Mouse (Mus musculus) adrenal gland, postnatal 10 days (tissue): ENCODE results near the gene Arhgef18. TPM values are rescaled to one million over a fixed set of nuclear protein-coding genes. Genes with fewer than 3 reads are reported as not detected.

ENCODE experiments used
- DNase-seq: peaks from one replicate; pipeline ENCODE4 v3.0.0; 2021; ENCODE audit warnings: mixed read lengths
- total RNA-seq, 2 experiments: library from RNA; stranded (reverse); gene quantifications; 2 replicates each; pipeline ENCODE4 v1.2.3; 2021

The Arhgef18 gene
- total RNA-seq, 2 experiments from 2014 or later: 27.4 to 36.5 TPM

DNA sequence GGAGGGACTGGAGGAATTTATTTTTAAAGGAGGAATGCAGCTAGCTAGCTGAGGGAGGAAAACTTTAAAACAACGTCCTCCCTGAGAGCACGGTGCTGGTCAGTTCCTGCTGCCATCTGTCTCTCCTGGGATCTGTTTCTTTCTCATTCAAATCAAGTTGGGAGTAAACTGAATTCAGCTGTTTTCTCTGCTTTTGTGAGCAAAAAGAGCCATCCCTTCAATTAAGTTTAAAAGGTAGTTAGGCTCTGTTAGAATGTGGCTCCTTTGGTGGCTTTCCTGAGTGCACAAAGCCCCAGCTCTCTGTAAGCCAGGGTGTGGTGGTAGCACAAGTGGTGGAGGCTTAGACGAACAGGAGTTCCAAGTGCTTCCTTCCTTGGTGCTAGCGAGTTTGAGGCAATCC, 2.4 kb downstream of the Arhgef18 start:
- DNase-seq: no peak

- peak; percentile 61 for DNase-seq
Measured at GRCm38 (mm10) chr8:3397597-3397996, 4.8 kb downstream of the Arhgef18 start.

GRCm38 (mm10) chr8:3400509-3400908, 7.7 kb downstream of the Arhgef18 start:
- DNase-seq: no peak

DNA sequence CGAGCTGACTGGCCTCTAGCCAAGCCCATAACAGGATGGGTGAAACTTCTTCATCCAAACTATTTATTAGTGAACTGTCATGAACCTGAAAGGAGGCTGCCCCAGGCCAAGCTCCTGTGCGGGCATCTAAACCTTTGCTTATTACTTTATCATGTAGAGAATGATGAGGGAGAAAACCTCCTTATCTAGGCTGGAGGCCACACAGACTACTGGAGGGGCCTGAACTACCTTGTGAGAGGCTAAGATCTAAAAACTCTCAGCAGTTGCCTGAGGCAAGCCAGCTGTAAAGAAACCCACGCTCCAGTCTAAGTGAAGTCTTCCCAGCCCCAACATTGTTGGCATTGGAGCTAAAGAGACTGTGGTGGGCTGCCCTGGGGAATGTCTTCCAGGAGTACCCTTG, 14.6 kb downstream of the Arhgef18 start:
- no peak for DNase-seq

DNA sequence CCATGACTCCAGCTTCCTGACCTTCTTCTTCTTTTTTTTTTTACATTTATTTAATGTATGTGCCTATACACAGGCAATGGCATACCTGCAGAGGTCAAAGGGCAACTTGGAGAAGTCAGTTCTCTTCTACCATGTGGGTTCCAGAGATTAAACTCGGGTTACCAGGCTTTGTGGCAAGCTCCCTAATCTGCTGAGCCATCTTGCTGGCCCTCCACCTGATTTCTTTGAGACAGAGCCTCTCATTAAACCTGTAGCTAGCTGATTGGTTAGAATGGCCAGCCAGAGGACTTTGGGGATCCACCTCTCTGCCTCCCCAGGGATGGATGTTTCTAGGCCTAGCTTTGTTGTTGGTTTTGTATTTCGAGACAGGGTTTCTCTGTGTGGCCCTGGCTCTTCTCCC, 18.3 kb downstream of the Arhgef18 start:
- DNase-seq: no peak

DNA sequence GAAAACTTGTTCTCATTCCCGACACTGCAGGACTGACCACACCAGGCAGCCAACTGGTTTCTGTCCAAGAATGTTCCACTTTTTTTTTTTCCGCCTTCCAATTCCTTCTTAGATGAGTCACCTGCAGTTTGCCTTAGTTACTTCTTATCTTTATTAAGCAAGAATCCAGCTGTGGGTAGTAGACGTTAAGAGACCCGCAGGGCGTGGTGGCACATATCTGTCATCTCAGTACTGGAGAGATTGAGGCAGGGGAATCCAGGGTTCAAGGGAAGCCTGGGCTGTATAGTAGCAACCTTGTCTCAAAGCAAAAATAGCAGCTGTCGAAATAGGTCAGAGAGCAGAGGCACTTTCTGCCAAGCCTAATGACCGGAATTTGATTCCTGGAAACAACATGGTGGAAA, 19.1 kb downstream of the Arhgef18 start:
- peak; percentile 56 for DNase-seq

- DNase-seq: no peak
Measured at GRCm38 (mm10) chr8:3412816-3413215, 20.0 kb downstream of the Arhgef18 start.

DNA sequence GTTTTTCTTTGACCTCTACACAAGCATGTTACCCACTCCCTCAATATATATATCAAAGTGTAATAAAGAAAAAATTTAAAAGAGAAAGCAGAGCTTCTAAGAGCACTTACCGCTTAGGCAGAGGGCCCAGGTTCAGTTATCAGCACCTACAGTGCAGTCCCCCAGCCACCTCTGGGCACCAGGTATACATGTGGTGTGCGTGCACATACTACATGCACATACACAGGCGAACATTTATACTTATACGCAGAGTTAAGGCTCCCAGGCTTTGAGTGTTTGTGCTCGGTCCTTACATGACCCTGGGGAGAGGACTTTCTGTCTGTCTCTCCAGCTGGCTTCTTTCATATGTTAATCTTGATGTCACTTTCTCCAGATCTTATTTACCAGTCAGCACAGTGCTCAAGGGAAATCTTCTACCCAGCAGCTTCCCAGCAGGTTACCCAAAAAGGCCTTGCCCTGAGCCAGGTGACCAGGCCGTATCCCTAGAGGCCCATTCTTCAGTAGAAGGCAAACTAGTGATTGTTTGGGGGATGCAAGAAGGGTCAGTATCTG, 21.9 kb downstream of the Arhgef18 start:
- no peak for DNase-seq

GRCm38 (mm10) chr8:3415259-3415658, 22.5 kb downstream of the Arhgef18 start:
- DNase-seq: no peak

GRCm38 (mm10) chr8:3415661-3416060, 22.9 kb downstream of the Arhgef18 start:
- DNase-seq: no peak

GRCm38 (mm10) chr8:3416846-3417245, 24.0 kb downstream of the Arhgef18 start:
- DNase-seq: peak; percentile 29

DNA sequence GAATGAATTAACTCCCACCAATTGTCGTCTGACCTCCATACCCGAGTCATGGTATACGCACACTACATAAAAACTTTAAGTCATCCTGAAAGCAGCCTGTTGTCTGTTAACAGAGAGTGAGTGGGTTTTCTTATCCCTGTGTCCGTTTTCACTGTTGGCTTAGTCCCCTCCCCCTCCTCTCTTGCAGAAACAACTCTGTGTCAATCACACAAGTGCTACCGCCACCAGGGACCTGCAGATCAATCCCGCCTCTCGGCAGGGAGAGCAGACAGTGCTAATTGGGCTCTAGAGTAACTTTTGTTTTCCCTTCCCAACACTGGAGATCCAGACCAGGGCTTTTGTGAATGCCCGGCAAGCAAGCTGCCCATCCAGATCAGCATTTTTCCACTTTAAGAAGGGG, 24.6 kb downstream of the Arhgef18 start:
- DNase-seq: peak; percentile 49

DNA sequence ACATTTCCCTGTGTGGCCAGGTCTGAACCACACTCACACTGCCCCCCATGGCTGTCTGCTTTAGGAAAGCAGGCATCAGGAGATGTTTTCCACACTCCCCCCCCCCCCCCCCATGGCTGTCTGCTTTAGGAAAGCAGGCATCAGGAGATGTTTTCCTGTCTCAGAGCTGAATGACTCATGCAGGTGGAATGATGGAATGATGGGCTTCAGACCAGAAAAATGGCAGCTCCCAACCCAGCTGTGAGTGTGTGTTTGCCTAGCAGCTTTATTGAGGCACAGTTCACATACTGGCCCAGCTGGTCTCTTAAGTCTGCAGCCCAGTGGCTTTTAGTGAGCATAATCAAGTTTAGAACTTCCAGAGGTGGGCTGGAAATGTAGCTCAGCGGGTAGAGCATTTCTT, 25.3 kb downstream of the Arhgef18 start:
- DNase-seq: no peak

DNA sequence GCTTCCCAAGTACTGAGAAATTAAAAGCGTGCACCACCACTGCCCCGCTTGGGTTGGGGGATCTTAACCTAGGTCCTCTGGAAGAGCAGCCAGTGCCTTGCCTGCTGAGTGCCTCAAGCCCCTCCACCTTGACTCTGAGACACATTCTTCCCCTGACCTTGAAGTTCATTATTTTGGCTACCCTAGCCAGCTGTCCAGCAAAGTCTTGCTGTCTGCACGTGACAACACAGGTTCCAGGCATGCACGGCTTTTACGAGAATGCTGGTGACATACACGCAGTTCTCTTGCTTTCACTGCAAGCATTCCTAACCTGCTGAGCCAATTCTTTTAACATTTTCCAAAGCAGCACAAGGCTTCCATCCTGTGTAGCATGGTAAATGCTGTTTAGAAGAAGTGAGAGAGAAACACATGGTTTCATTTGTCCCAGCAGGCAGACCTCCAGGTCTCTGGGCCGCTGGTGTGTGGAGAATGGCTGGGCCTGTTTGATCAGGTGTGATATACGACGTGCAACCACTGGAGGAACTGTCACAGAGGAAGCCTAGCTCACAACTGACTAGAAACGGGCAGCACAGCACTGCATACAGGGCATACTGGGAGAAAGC, 27.4 kb downstream of the Arhgef18 start:
- DNase-seq: no peak

DNA sequence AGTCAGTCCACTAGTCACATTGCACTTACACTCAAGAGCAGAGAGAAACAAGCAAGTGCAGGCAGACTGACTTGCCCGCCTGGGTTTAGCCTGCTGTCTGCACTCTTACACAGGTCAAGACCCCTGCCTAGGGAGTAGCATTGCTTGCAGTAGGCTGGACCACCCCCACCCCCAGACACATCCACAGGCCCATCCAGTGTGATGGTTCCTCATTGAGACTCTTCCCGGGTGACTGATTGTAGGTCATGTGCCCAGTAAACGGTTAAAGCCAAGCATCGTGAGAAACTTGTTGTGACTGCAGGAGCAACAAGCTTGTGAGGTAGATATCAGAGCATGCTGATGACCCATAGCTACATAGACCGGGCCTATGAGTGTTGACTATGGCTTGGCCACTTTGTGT, 28.7 kb downstream of the Arhgef18 start:
- no peak for DNase-seq

DNA sequence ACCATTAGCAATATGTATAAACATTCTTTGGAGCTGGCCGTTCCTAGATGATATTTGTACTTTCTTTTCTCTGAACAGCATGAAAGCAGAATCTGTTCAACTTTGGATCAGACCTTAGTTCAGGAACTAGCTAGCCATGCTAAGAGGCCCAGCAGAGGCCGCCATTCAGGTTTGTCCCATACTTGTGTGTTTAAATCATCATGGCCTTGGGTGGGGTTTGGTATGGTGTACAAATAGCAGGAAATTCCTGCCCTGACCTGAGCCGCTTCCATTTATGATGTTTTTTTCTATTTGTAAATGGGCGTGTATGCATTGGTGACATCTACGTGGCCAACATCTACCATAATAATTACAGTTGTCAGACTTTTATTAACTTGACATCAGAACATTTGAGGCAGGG, 32.4 kb downstream of the Arhgef18 start:
- DNase-seq: no peak

DNA sequence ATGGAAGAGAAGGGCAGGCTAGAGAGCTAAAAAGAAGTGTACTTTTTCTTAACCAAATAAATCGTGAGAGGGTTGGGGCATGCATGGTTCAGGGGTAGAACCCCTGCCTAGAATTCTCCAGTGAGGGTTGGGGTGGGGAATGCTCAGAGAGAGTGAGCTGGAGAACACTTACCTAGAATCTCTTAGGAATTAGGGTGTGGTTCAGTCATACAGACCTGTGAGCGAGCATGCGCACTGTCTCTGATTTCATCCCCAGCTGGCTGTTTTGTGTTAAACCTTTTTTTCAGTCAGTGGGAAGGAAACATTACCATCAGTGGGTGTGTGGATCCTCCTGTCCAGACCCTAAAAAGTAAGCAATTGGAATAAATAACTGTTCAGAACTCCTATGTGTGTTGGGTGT, 33.4 kb downstream of the Arhgef18 start:
- no peak for DNase-seq

GRCm38 (mm10) chr8:3428426-3428825, 35.6 kb downstream of the Arhgef18 start:
- no peak for DNase-seq

GRCm38 (mm10) chr8:3429966-3430365, 37.2 kb downstream of the Arhgef18 start:
- DNase-seq: peak; percentile 78

DNA sequence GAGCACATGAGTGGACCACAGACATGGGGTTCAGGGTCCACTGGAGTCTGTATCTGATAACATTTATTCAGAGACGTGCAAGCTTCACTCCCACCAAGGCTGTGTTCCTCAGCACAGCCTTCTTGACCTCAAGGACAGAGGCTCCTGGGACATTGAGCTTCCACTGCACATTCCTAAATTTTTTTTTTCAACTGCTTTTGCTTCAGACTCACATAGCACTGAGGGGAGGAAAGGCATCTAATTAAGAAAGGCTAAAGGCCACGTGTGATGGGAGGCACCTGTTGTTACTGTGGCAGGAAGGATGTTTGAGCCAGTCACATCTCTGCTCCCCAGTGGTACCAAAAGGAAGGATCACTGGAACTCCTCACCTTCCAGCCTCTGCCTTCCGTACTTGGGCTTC, 38.3 kb downstream of the Arhgef18 start:
- no peak for DNase-seq

DNA sequence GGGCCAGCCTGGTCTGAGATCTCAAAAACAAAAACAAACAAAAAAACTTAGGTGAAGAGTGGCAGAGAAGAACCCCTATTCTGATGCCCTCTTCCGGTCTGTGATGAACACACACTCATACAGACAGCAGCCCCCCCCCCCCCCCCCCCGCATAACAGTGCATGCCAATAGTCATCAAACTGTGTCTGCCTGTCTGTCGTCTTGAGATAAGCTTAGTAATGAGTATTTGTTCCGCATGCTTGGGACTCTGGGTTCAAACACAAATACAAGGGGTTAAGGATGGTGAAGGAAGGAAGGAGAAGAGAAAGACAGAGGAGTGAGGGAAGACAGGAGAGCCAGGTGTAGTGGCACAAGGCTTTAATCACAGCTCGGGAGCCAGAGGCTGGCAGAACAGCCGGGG, 43.7 kb downstream of the Arhgef18 start:
- DNase-seq: no peak

DNA sequence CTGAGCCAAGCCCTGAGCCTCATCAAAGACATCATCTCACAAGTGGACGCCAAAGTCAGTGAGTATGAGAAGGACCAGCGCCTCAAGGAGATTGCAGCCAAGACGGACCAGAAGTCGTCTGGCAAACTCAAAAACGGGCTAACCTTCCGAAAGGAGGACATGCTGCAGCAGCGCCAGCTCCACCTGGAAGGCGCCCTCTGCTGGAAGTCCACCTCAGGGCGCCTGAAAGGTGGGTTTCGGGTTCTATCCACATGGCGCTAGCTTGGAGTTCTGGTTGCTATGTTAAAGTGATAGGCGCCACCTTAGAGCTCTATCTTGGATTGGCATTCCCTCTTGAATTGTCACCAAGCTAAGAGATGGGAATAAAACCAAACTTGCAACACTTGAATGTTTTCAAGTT, 46.7 kb downstream of the Arhgef18 start:
- DNase-seq: no peak

GRCm38 (mm10) chr8:3449226-3449625, 56.4 kb downstream of the Arhgef18 start:
- DNase-seq: no peak

DNA sequence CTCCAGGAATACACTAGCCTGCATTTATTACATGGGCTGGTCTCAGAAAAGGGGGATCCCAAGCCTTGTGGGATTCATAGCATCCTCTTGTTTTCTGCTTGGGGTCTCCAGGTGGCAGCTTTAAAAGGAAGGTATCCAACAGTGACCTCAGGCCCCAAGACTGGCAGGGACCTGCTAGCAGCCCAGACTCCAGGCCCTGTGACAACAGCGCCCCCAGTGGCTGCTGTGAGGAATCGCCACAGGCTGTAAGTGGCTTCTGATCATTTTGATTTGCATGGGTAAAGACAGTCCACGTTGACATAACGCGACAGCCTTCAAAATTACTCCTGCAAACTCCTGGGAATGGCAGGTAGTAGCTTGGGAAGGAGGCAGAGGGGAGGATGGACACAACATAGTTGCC, 57.9 kb downstream of the Arhgef18 start:
- peak; percentile 75 for DNase-seq

GRCm38 (mm10) chr8:3451992-3452391, 59.2 kb downstream of the Arhgef18 start:
- no peak for DNase-seq
